Mouse (Mus musculus) urinary bladder, adult 18-20 months (tissue): Measurements from ENCODE around the gene Gm37240.

Source experiments
- DNase-seq, 2 experiments: peaks; one replicate each; pipeline ENCODE4 v3.0.0; 2022; ENCODE audit warnings: low spot score in 2 of 2, mixed read lengths in 2 of 2

Gene Gm37240

GRCm38 (mm10) chr3:85195068-85195481 lies 692.2 kb downstream of the Gm37240 start:
- no peak for DNase-seq

GRCm38 (mm10) chr3:85189791-85190190 lies 697.5 kb downstream of the Gm37240 start:
- DNase-seq, result no peak

- no peak for DNase-seq
Observed at GRCm38 (mm10) chr3:85188364-85188763, 699.0 kb downstream of the Gm37240 start.

GRCm38 (mm10) chr3:85186661-85187076 lies 700.6 kb downstream of the Gm37240 start:
- DNase-seq, result no peak

- no peak for DNase-seq
Observed at GRCm38 (mm10) chr3:85185827-85186226, 701.5 kb downstream of the Gm37240 start.

GRCm38 (mm10) chr3:85184916-85185315 lies 702.4 kb downstream of the Gm37240 start:
- no peak for DNase-seq

- DNase-seq, result no peak
Observed at GRCm38 (mm10) chr3:85184151-85184550, 703.2 kb downstream of the Gm37240 start.

- no peak for DNase-seq
Observed at GRCm38 (mm10) chr3:85176736-85177135, 710.6 kb downstream of the Gm37240 start.

GRCm38 (mm10) chr3:85174542-85175469 lies 712.5 kb downstream of the Gm37240 start:
- DNase-seq, result no peak

- DNase-seq, result no peak
Observed at GRCm38 (mm10) chr3:85173441-85174071, 713.8 kb downstream of the Gm37240 start.

GRCm38 (mm10) chr3:85172532-85172931 lies 714.8 kb downstream of the Gm37240 start:
- no peak for DNase-seq

GRCm38 (mm10) chr3:85172096-85172495 lies 715.2 kb downstream of the Gm37240 start:
- DNase-seq, result no peak

GRCm38 (mm10) chr3:85168816-85169215 lies 718.5 kb downstream of the Gm37240 start:
- no peak for DNase-seq

GRCm38 (mm10) chr3:85164931-85165330 lies 722.4 kb downstream of the Gm37240 start:
- DNase-seq, result no peak

- no peak for DNase-seq
Observed at GRCm38 (mm10) chr3:85163396-85163795, 723.9 kb downstream of the Gm37240 start.

GRCm38 (mm10) chr3:85162430-85162829 lies 724.9 kb downstream of the Gm37240 start:
- DNase-seq, result no peak

- DNase-seq, result no peak
Observed at GRCm38 (mm10) chr3:85160816-85161215, 726.5 kb downstream of the Gm37240 start.

- no peak for DNase-seq
Observed at GRCm38 (mm10) chr3:85159631-85160030, 727.7 kb downstream of the Gm37240 start.

- no peak for DNase-seq
Observed at GRCm38 (mm10) chr3:85148816-85149215, 738.5 kb downstream of the Gm37240 start.

GRCm38 (mm10) chr3:85148038-85148550 lies 739.2 kb downstream of the Gm37240 start:
- no peak for DNase-seq

- DNase-seq, result no peak
Observed at GRCm38 (mm10) chr3:85145568-85145967, 741.8 kb downstream of the Gm37240 start.

- DNase-seq, result no peak
Observed at GRCm38 (mm10) chr3:85145076-85145475, 742.2 kb downstream of the Gm37240 start.

- DNase-seq, result no peak
Observed at GRCm38 (mm10) chr3:85144425-85144824, 742.9 kb downstream of the Gm37240 start.
